Mouse (Mus musculus) heart, adult 2 months (tissue): ENCODE results near the gene Agrp. TPM values are rescaled to one million over a fixed set of nuclear protein-coding genes. Genes with fewer than 3 reads are reported as not detected.
"Not testable (repeated sequence)": the region's sequence is repeated elsewhere in the genome, so short reads cannot be mapped to it uniquely, and the experiment has no call there.

Source experiments
- DNase-seq, 2 experiments: peaks; one replicate each; pipeline ENCODE4 v3.0.0; 2021
- H3K27ac ChIP-seq: fragments of 200-600 bp; 2 replicates; pipeline ENCODE4 v1.8.1; 2022
- H3K27me3 ChIP-seq: fragments of 200-500 bp; 2 replicates; pipeline ENCODE4 v1.6.1; 2012; ENCODE audit warnings: mild to moderate bottlenecking, low read length, inconsistent platforms, mixed read lengths; ENCODE audit not compliant: control insufficient read depth, insufficient read depth
- H3K36me3 ChIP-seq: fragments of 200-500 bp; 2 replicates; pipeline ENCODE4 v1.6.1; 2012; ENCODE audit warnings: low read length, inconsistent platforms; ENCODE audit not compliant: control insufficient read depth, insufficient read depth
- H3K4me1 ChIP-seq: fragments of 200-500 bp; 2 replicates; pipeline ENCODE4 v1.6.1; 2011; ENCODE audit warnings: low read length; ENCODE audit not compliant: control insufficient read depth, insufficient read depth
- H3K4me3 ChIP-seq: fragments of 200-600 bp; 2 replicates; pipeline ENCODE4 v1.8.1; 2022
- H3K79me2 ChIP-seq: fragments of 200-500 bp; replicated peaks from 2 replicates; pipeline ENCODE4 v1.6.1; 2012; ENCODE audit warnings: mild to moderate bottlenecking, inconsistent platforms, low read length, moderate library complexity, mixed read lengths; ENCODE audit not compliant: control insufficient read depth, insufficient read depth
- H3K9ac ChIP-seq: fragments of 200-500 bp; 2 replicates; pipeline ENCODE4 v1.6.1; 2012; ENCODE audit warnings: low read depth, mild to moderate bottlenecking, control low read depth, inconsistent platforms, low read length, mixed read lengths
- CTCF ChIP-seq: fragments of 200-600 bp; IDR thresholded peaks from 2 replicates; pipeline ENCODE4 v1.8.1; 2022; ENCODE audit warnings: antibody characterized with exemption, mild to moderate bottlenecking, moderate library complexity
- EP300 ChIP-seq: fragments of 200-500 bp; IDR thresholded peaks from 2 replicates; pipeline ENCODE4 v1.6.1; 2011; ENCODE audit warnings: low read depth, low read length, control low read depth; ENCODE audit not compliant: insufficient read depth
- POLR2A ChIP-seq: fragments of 200-500 bp; IDR thresholded peaks from 2 replicates; pipeline ENCODE4 v1.6.1; 2011; ENCODE audit warnings: mild to moderate bottlenecking, low read depth, low read length, control low read depth; ENCODE audit not compliant: insufficient read depth
- WGBS: fragments of 180-500 bp; shearing (Covaris S2); methylation state at CpG from one replicate; pipeline ENCODE4 v1.1.7; 2018; 5-methylcytosine and 5-hydroxymethylcytosine counted together
- intact Hi-C: fragments of 180-260 bp; cut with DNase I; formaldehyde crosslinking; loops from one replicate; pipeline ENCODE4 v1.15.1; 2025
- polyA plus RNA-seq: library from polyadenylated mRNA; depleted of rRNA; stranded (reverse); fragments of >200 nt; gene quantifications from 2 replicates; pipeline ENCODE4 v1.2.3, GENCODE M21; 2012
- total RNA-seq, 2 experiments: library from RNA; stranded (reverse); gene quantifications; 2 replicates each; pipeline ENCODE4 v1.2.3; 2021

Gene Agrp
- total and polyA plus RNA-seq, 3 experiments = 0.31 TPM; not detected in 2

- intact Hi-C loops = loop anchor here (1.0 to 5.0 kb wide), 3 partner anchors 30 to 121 kb away; partner anchors contain the start of genes Agrp, Carmil2 and Ctcf
- H3K36me3 ChIP-seq = peaks cover 3% of the 10 kb centered on the region
- WGBS = under 1% methylated on average over 53 of the region's 53 CpGs
- TF ChIP-seq POLR2A (peak; percentile 86), EP300 (peak; percentile 95), CTCF (peak; percentile 97)
- DNase-seq = peak; percentile 97 to 100
- peaks cover 2% of the 10 kb centered on the region; the same call in 1 of the 2 replicates for H3K79me2 ChIP-seq
- H3K4me3 ChIP-seq = peak within 1 kb of the TSS; percentile 80
- peak within 1 kb of the TSS; percentile 94 for H3K9ac ChIP-seq
- H3K27ac ChIP-seq = peak within 1 kb of the TSS; percentile 91
- no peaks in the 10 kb centered on the region for H3K27me3 ChIP-seq
- peaks cover 6% of the 10 kb centered on the region for H3K4me1 ChIP-seq
These were observed 71.1 kb downstream of the Agrp start, which contains the start of gene Atp6v0d1 for GRCm38 (mm10) chr8:105565952-105566702. Gene Atp6v0d1, minus strand, starts transcription at chr8:105566047.

GRCm38 (mm10) chr8:105565401-105565881 is 71.8 kb downstream of the Agrp start:
- H3K27me3 ChIP-seq = no peaks in the 10 kb centered on the region
- TF ChIP-seq CTCF (no peak), POLR2A (no peak), EP300 (no peak)
- peaks cover 3% of the 10 kb centered on the region for H3K36me3 ChIP-seq
- intact Hi-C loops = loop anchor here (5.0 kb wide), 1 partner anchor 72 kb away; the partner anchor contains the start of genes Agrp and Ctcf
- H3K27ac ChIP-seq = peak overlapping the region; percentile 91
- under 1% methylated on average over 31 of the region's 31 CpGs for WGBS
- peaks cover 6% of the 10 kb centered on the region for H3K4me1 ChIP-seq
- peak overlapping the region; percentile 94 for H3K9ac ChIP-seq
- no peak for DNase-seq
- peak overlapping the region; percentile 80 for H3K4me3 ChIP-seq
- H3K79me2 ChIP-seq = peaks cover 2% of the 10 kb centered on the region; the same call in 1 of the 2 replicates

GRCm38 (mm10) chr8:105564573-105565229 is 72.5 kb downstream of the Agrp start:
- not testable (repeated sequence) for H3K36me3 ChIP-seq, H3K27me3 ChIP-seq, DNase-seq, H3K4me1 ChIP-seq, H3K79me2 ChIP-seq
- WGBS = 72% methylated on average over 9 of the region's 9 CpGs
- Histone ChIP-seq H3K9ac (peak overlapping the region; percentile 94), H3K27ac (peak overlapping the region; percentile 91; the same call in 1 of the 2 replicates), H3K4me3 (peak overlapping the region; percentile 80; the same call in 1 of the 2 replicates)
- intact Hi-C loops = loop anchor here (5.0 kb wide), 1 partner anchor 73 kb away; the partner anchor contains the start of genes Agrp and Ctcf

GRCm38 (mm10) chr8:105563871-105564270 is 73.3 kb downstream of the Agrp start:
- Histone ChIP-seq H3K27me3 (no peaks in the 10 kb centered on the region), H3K36me3 (peaks cover 3% of the 10 kb centered on the region), H3K4me3 (no peak overlapping the region), H3K27ac (no peak overlapping the region), H3K79me2 (peaks cover 3% of the 10 kb centered on the region), H3K9ac (no peak overlapping the region), H3K4me1 (peaks cover 6% of the 10 kb centered on the region)
- WGBS = 80% methylated on average over 1 of the region's 1 CpGs
- no peak for DNase-seq
- TF ChIP-seq POLR2A (no peak), CTCF (no peak), EP300 (no peak)
- intact Hi-C loops = no loop called here

GRCm38 (mm10) chr8:105562863-105563262 is 74.3 kb downstream of the Agrp start:
- H3K4me1 ChIP-seq = peaks cover 6% of the 10 kb centered on the region
- WGBS = 76% methylated on average over 3 of the region's 3 CpGs
- H3K36me3 ChIP-seq = peaks cover 3% of the 10 kb centered on the region
- H3K9ac ChIP-seq = no peak overlapping the region
- H3K79me2 ChIP-seq = peaks cover 3% of the 10 kb centered on the region
- H3K4me3 ChIP-seq = no peak overlapping the region
- intact Hi-C loops = no loop called here
- no peak for DNase-seq
- no peak overlapping the region for H3K27ac ChIP-seq
- no peaks in the 10 kb centered on the region for H3K27me3 ChIP-seq
- TF ChIP-seq CTCF = no peak
- no peak for TF ChIP-seq EP300
- no peak for TF ChIP-seq POLR2A

- WGBS = 89% methylated on average over 3 of the region's 3 CpGs
- Histone ChIP-seq H3K27me3 (no peaks in the 10 kb centered on the region), H3K36me3 (no peaks in the 10 kb centered on the region), H3K79me2 (peaks cover 4% of the 10 kb centered on the region), H3K9ac (no peak overlapping the region), H3K4me3 (no peak overlapping the region), H3K27ac (no peak overlapping the region), H3K4me1 (peaks cover 4% of the 10 kb centered on the region)
- no peak for DNase-seq
- intact Hi-C loops = loop anchor here (2.0 kb wide), 1 partner anchor 22 kb away; no protein-coding TSS in a partner anchor
- TF ChIP-seq EP300 (no peak), POLR2A (no peak), CTCF (no peak)
These were observed 82.0 kb downstream of the Agrp start for GRCm38 (mm10) chr8:105555230-105555629.
